Mouse (Mus musculus) gastrocnemius, adult 8-10 months (tissue): ENCODE data around the gene Glyctk. TPM values are rescaled to one million over a fixed set of nuclear protein-coding genes. Genes with fewer than 3 reads are reported as not detected.

ENCODE experiments used
- DNase-seq, 2 experiments: peaks; one replicate each; pipeline ENCODE4 v3.0.0; 2022; ENCODE audit warnings: low spot score in 2 of 2
- total RNA-seq, 4 experiments: library from RNA; stranded (reverse); gene quantifications; 2 replicates each; pipeline ENCODE4 v1.2.4; 2022

The Glyctk gene
- 1 to 10 TPM in 1 of 4 experiments, under 1 TPM in 3; 0.61 to 1.5 (median 0.82) TPM for total RNA-seq

DNA sequence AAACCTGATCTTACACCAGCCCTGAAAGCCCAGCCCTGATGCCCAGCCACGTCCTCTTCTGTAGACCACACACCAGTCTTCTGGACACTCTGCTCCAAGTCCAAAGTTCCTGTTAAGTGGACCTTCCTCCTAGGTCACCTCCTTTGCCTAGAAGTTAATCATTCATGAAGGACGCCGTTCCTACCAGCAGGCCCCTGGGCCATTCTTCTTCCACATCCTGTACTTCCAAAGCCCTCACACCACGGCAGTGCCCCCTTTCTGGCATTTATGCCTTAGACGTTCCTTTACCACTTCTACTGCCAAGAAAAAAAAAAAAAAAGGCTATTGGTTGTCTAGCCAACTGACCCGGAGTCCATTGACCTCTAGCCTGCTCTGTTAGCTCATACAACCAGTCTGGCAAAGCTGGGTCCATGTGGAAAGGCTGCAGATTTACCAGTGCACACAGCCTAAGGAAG is at the start of gene Glyctk:
Glyctk (minus strand) TSS at position 102 of the 455 bp plus-strand sequence.
- DNase-seq: no peak

GRCm38 (mm10) chr9:106206515-106206914 is 48.6 kb upstream of the Glyctk start:
- peak; percentile 72 to 86 for DNase-seq

DNA sequence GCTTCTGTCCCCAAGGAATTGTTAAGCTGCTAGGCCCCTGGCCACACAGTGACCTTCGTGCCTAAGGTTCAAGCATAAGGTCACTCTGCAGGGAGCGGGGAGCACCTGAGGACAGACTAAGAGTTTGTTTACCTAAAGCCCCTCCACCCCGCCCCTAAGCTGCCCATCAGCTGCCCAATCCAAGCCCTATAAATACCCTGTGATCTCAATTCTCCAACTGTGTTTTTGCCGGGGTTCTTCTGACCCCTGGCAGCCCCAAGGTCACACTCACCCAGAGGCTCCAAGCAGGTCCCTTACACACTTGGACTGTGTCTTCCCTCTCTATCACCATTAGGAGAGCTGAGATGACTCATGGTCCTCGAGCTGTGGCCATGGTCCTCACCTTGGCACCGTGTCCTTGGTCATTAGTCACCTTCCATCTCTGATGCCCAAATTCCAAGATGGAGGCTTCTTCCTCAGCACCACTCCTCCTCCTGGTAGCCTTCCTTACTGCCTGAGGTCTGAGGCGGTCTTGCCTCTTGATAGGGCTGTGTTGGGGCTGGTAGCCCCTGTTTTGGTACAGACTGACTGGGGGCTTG is 47.9 kb upstream of the Glyctk start:
- no peak for DNase-seq

DNA sequence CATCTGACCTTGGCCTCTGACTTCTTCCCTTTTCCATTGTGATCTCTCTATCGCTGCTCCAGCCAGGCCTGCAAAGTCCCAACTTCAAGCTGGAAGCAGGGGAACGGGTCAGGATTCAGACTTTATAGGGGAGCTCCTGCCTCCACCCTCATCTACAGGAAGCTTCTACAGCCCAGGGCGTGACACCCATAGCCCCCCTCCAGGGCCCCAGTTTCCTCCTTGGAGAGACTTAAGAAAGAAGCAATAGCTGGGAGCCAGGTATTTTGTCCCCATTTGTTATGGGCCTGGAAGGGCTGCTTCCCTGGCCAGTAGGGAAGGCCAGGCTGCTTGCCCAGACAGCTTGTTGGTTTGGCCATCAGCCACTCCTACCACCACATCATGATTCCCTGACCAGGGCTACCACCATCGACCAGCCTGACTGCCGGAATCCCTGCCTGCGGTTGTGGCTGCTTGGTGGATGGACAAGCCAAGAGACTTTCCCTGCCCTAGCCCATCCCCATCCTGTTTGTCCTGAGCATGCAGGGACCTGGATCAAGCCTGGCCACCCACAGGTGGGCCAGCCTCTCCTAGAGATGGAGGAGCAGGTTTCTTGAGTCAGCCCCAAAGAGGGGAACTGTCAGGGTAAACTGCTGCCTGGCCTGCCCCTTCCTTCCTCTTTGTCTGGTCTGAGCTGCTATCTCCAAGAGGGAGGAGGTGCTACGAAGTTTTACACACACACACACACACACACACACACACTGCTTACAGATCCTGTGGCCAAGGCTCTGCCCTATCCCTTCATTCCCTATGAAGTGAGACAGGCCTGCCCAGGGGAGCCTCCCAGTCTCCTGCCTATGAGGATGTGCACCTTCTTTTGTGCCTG is 46.3 kb upstream of the Glyctk start:
- DNase-seq: no peak

DNA sequence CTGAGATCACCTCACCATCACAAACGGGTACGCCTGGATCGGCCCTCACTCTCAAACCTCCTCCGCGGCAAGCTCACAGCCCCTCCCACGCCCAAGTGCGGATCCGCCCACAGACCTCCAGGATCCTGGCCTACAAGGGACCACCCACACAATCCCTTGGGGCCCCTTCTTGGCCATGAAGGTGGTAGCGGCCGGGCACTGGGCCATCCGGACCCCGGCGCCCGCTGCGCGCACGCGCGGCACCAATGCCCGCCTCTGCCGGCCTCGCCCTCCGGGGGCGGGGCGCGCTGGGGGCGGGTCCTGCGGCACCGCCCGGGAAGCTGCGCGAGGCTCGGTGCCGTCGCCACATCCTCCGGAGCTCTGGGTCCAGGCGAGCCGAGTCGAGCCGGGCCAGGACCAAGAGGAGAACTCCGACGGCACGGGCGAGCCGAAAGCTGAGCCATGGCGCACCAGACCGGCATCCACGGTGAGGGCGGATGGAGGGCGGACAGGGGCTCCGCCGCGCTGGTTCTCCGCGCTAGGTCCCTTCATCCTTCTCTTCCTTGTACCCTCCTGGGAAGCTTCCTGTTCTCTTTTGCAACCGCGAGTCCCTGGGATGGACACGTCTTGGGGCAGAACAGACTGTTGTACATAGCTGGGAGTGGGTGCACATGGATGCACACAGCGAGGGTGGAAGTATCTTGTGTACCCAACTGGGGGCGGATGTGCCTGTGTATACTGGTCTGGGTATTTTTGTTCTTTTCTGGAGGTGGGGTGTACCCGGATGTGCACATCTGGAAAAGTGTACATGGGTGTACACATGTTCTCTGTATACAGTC is 45.1 kb upstream of the Glyctk start, which contains the start of gene Twf2:
Twf2 (plus strand) TSS at position 290 of the 818 bp plus-strand sequence.
- peak; percentile 83 to 91 for DNase-seq

DNA sequence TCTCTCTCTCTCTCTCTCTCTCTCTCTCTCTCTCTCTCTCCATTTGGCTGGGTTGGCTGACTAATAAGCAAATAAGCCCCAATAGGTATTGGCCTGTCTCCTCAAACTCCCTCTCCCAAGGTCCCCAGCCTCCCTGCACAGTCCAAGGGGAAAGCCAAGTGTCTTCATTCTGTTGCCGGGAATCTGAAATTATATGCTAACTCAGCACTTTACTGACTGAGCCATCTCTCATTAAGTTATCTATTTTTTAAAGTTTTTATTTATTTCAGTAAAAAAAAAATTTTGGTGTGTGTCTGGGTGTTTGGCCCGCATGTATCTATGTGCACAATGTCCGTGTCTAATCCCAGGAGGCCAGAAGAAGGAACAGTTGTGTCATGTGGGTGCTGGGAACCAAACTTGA is 44.0 kb upstream of the Glyctk start:
- DNase-seq: no peak

- DNase-seq: no peak
Measured at GRCm38 (mm10) chr9:106199535-106200272, 41.8 kb upstream of the Glyctk start, which contains the start of gene Ppm1m. Ppm1m (minus strand) TSS chr9:106199746.

- peak; percentile 52 to 64 for DNase-seq
Measured at GRCm38 (mm10) chr9:106198962-106199458, 41.1 kb upstream of the Glyctk start.

DNA sequence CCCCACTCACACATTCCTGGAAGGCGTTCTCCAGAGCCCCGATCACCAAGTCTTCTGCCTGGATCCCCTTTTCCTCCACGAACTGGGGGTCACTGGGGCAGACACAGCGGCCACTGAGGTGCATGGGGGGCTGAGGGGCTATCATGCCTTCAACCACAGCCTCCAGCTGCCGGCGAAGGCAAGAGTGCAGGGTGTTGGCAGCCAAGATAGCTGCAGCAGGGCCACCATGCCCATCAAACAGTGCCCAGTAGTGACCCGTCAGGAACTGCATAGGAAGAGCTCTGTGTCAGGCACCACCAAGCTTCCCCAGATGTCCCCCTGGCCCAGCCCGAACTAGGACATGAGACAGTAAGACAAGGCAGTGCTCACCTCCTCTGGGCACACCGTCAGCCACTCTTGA is 39.8 kb upstream of the Glyctk start:
- DNase-seq: no peak

GRCm38 (mm10) chr9:106197081-106197713 is 39.3 kb upstream of the Glyctk start:
- DNase-seq: no peak

- DNase-seq: no peak
Measured at GRCm38 (mm10) chr9:106195693-106196092, 37.8 kb upstream of the Glyctk start.

DNA sequence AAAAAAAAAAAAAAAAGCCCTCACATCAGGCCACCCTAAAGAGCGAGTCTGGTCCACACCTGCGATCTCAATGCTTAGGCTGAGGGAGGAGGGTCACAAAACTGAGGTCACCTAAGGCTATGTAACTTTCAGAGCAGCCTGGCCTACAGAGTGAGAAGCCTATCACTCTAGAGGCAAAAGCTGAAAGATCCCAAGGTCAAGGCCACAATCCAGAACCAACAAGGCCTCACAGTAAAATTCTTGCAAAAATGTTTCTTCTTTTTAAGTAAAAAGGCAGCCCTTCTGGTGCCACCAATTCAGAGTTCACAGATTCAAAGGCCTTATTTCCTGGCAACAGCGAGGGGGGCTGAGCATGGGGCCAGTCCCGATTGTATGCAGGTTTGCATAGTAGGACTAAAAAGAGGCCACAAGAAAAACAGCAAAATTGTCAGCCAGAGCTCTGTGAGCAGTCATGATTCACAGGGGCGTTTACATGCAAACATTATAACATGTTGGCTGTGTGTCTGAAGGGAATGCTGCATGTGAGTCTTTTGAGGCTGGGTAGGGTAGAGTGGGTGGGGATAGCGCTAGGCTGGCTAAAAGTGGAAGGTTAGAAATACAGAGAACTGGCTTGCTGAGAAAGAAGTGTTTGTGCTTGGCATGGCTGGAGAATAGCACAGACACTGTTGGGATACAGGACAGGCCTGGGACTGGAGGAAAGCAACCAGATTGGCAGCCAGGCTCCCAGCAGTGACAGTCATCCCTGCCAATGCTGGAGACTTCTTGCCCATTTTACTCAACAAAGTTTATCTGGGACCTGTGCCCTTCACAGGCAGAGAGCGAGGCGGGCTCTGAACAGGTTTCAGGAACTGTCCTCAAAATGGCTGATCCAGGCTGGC is 36.2 kb upstream of the Glyctk start:
- no peak for DNase-seq

DNA sequence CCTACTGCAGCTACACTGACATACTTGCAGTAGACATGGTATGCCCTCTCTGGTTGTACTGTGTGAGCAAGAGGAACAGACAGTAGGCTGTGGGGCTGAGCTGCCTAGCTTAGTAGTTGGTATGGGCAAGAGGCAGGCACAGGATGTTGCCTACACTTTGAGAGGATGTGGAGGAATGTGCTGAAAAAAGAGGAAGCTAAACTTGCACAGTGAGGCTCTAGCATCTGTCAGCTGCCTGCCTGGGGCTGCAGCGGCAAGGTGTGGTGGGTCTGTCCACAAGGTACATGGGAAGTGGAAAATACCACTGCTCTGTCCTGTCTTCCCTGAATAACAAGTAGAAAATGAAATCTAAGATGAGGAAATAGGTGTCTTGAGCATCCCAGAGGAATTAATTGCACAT is 35.1 kb upstream of the Glyctk start:
- no peak for DNase-seq

DNA sequence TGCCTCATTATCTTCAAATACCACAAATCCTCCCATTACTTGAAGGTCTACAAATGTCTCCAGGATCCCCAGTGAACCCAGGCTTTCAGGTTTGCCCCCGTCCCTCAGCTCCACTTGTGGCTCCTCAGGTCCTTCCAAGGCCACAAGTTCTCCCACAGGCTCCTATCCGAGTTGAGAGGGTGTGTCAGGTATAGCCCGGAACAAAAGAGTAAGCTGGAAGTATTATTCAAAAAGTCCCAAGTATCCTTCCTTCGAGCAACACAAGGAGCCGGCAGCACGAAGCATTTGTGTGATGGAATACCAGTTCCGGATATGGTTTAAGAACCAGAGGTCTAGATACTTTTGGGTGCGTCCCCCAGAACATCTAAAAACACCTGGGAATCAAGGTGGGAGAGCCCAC is 34.1 kb upstream of the Glyctk start:
- no peak for DNase-seq

- no peak for DNase-seq
Measured at GRCm38 (mm10) chr9:106191355-106191754, 33.4 kb upstream of the Glyctk start.

GRCm38 (mm10) chr9:106183996-106184395 is 26.1 kb upstream of the Glyctk start:
- DNase-seq: no peak

DNA sequence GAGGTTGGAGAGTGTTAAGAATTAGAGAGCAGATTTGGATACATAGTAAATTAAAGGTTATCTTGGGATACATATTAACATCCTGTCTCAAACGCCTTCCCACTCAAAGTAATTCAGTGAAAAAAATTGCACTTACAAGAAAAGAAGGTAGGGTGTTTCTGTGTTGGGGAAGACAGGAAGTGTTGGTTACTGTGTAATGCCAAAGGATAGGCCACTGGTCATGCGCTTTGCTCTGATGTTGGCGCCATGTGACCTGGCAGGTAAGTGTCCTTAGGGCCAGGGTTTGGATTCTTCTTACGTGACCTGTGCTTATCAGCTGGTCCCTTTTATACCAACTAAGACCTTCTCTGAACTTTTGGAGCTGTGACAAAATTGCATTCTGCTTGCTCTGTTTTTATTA is 24.2 kb upstream of the Glyctk start:
- DNase-seq: no peak

- no peak for DNase-seq
Measured at GRCm38 (mm10) chr9:106179964-106180363, 22.0 kb upstream of the Glyctk start.

DNA sequence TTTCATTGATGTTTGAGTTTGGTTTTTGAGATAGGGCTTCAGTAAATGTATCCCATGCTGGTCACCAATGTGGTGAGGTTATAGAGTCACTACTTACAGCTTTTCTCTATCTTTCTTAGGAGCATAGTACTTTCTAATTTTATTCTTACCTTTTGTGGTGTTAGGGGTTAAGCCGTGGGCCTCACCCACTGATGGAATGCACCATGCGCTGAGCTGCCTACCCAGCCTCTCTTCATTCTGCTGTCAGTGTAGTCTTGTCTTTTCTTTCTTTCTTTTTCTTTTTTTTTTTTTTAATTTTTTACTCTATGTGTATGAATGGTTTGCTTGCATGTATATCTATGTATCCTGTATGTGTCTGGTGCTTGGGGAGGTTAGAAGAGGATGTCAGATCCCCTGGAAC is 21.5 kb upstream of the Glyctk start:
- DNase-seq: no peak
